Mouse (Mus musculus) E14TG2a.4 (cell line): ENCODE data around the gene Gpc5.

Experiments
- CTCF ChIP-seq: conservative IDR thresholded peaks from 2 replicates; pipeline ENCODE4 v1.5.1; 2014; ENCODE audit warnings: low read length
- NANOG ChIP-seq: IDR thresholded peaks from 2 replicates; pipeline ENCODE4 v1.6.1; 2014; ENCODE audit warnings: borderline replicate concordance, low read length, mixed read lengths
- POU5F1 ChIP-seq: IDR thresholded peaks from 2 replicates; pipeline ENCODE4 v1.6.1; 2014; ENCODE audit warnings: low read length, borderline replicate concordance

DNA sequence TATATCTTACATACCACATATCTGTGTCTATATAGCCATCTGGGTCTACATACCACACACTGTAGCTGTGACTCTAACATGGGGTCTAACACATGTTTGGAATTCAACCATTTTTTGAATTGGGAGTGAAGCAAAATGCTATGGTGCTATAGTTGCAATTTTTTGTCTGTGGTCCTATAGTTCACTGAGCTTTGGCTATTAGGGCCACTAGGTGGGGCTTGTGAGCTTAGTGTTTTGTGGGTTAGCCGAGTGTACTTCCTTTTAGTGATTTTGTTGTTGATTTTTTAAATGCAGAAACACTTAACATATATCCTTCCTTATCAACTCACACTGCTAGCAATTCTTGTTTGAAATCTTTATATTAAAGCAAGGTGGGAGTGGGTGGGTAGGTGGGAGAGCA lies 727.0 kb downstream of the Gpc5 start:
- TF ChIP-seq CTCF (peak; percentile 73), NANOG (no peak), POU5F1 (no peak)
